Mouse (Mus musculus) kidney, postnatal 4 days (tissue): ENCODE measurements around the gene Med27.
A peak's percentile ranks its signal among the peaks of the same experiment; 100 is the strongest.

Experiments used
- DNase-seq, 2 experiments: peaks; one replicate each; pipeline ENCODE4 v3.0.0; 2021; ENCODE audit warnings: mixed read lengths in 2 of 2

Med27 gene

DNA sequence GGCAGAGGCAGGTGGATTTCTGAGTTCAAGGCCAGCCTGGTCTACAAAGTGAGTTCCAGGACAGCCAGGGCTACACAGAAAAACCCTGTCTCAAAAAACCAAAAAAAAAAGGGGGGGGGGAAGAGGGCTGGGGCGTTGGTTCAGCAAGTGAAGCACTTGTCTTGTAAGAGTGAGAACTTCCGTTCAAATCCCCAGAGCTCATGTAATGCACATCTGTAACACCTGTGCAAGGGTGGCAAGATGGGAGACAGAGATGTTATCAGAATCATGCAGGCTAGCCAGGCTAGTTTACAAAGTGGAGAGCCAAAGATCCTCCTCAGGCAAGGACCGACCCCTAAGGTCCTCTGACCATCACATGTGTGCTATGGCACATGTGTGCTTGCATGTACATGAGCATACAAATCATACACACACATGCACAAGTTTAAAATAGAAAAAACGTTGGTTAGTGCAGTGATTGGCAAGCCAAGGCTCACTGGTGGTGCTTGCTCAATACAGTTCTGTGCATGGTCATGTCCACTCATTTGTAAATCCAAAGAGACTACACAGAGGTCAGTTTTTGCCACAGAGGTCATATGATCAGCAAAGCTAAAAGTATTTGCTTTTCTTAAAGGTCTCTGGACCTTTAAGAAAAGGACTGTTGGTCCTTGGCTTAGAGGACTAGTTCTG lies 91.4 kb downstream of the Med27 start:
- no peak for DNase-seq

DNA sequence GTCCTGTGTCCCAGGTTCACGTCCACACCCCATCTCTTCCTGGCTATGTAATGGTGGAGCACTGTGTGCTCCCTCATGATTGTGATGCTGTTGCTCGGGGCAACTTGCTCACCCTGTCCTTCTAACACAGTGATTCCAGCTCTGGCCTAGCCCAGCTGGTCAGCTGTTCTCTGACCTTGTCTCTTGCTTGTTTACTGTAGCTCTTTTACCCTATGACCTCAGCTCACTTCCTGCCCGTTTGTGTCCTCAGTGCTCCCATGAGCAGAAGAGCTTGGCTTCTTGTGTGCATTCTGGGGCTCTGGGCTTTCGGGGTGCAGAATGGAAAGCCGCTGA lies 91.9 kb downstream of the Med27 start:
- peak in 1 of 2 experiments; percentile 39 for DNase-seq

GRCm38 (mm10) chr2:29438986-29439385 lies 92.4 kb downstream of the Med27 start:
- DNase-seq, result no peak

DNA sequence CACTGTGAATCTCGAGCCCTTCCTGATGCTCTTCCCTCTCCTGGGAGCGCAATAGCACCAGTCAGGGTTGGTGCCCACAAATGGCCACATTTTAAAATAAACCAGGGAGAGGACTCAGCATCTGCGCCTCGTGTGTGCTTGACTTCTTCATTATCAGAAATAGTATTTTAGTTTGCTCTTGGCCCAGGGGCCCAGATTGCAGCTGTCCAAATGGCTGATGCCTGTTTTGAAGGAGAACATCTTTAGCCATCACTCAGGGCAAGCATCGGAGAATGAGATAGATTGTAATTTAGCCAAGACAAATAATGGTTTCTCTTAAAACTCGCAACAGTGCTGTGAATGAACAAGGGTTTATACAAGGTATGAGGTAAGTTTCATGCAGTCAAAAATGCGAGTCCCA lies 92.8 kb downstream of the Med27 start:
- DNase-seq, result no peak

DNA sequence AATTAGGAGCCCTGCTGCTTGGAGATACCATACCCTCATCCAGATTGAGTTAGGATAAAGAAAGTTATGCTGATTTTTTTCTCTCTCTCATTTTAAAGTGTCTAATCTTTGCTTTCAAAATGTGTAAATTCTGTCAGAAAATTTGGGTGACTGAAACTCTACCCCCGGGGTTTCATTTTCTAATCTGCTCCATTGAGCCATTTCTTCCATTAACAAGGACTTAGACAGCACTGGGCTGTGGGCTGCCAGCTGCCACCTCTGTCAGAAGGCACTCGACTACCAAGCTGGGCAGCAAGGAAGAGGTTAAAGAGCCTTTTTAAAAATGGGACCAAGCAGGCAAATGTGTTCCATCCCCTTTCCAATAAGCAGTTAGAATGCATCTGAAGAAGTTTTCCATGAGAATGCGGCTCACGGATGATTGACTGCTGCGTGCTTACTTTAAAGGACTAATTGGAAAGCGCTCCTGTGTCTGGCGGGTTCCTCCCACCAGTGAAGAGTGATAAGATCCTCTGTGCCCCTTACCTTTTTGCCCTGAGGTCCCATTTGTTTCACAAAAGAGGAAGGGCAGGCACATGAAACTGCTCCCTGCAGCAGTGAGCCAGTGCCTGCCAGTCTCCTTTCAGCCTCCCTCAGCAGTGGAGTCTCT lies 93.4 kb downstream of the Med27 start:
- no peak for DNase-seq

DNA sequence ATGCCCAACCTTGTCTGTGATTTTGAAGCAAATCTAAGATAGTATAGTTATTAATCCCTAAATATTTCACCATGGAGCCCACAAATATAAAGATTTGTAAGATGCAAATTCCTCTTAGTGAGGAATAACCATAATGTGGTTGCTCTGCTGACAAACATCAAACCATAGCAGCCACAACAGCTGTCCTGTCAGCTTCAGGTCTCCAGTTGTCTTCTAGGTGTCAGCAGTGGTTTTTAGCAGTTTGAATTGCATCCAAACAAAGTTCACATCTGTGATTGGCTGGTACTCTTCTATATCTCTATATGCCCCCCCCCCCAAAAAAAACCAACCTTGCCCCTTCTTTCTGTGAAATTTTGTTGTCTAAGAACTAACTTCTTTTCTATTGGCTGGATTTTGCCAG lies 95.7 kb downstream of the Med27 start:
- no peak for DNase-seq

DNA sequence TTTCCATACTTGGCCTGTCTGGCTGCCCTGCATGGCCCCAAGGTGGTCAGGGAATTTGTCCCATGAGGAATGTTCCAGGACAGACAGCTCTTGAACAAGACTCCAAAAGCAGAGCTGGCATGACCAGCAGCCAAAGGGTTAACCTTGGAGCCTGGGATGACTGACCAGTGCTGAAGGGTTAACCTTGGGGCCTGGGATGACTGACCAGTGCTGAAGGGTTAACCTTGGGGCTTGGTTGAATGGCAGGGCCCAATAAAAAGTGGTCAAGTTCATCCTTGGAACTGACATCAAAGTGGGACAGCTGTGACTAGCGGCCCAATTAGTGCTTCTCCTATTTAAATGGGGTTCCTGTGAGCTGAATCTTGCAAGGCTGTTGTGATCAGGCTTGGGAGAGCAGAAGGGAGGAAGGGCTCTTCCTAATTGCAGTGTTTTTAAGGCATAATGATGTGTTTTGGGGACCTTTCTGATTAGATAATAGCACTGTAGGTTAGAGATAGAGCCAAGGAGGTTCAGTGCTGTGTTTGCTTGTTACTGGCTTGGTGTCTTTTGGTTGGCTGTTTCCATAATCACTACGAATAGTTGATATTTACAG lies 97.1 kb downstream of the Med27 start:
- DNase-seq, result no peak

- DNase-seq, result no peak
Measured at GRCm38 (mm10) chr2:29448476-29449002, 101.9 kb downstream of the Med27 start.

- DNase-seq, result no peak
Measured at GRCm38 (mm10) chr2:29451368-29451999, 104.9 kb downstream of the Med27 start.

DNA sequence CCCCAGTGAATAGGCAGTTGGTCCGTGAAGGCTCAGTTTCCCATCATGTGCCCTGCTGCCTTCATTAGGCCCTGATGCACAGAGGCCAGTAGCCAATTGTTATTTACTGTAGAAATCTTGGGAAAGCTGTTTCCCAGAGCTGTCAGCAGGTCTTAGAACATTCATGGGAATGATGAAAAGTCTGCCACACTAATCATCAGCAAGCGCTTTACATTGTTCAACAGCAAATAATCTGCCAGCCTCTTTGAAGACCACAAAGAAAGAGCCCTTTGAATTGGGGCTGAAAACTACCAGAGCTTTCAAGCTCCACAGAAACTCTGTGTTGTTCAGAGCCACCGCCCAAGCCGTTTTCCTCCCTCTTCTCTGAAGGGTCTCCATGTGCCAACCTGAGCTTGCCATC lies 106.8 kb downstream of the Med27 start:
- DNase-seq, result no peak

DNA sequence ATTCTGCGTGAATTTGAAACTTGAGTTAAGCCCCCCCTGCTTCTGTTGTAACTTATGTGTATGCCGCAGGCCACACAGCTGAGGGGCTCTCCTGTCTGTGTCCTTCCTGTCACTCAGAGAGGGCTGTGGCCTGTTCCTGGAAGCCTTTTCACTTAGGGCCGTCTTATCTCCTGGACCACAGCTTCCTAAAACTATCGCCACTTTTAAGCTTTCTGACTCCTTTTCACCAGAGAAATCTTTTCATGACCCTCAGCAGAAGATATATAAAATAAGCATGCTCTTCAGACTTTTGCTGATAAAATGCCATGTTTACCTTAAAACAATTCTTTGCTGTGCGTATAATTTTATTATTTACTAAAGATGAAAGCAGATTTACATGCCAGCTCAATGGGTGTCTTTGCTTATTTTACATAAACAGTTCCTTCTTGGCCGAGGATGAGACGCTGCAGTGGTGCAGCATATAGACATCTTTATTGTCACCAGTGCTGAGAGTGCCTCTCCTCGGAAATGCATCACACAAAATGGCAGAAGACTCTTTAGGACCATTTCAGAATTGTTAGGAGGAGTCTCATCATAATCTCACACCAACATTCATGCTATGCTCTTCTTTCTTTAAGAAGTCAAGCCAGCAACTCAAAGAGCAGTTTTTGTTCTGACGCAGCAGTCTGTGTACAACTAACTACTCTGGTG lies 110.2 kb downstream of the Med27 start:
- no peak for DNase-seq

DNA sequence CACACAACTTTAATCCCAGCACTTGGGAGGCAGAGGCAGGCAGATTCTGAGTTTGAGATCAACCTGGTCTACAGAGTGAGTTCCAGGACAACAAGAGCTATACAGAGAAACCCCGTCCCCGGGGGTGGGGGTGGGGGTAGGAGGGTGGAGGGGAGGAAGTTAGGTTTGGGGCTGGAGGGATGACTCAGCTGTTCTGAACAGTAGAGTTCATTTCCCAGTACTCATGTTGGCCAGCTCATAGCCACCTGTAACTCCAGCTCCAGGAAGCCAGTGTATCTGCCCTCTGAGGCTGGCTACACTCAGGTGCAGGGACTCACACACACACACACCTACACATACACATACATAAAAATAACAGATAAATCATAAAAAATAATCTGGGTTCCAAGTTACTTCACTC lies 111.1 kb downstream of the Med27 start:
- DNase-seq, result no peak

- no peak for DNase-seq
Measured at GRCm38 (mm10) chr2:29458346-29458950, 111.8 kb downstream of the Med27 start.

GRCm38 (mm10) chr2:29459648-29460047 lies 113.0 kb downstream of the Med27 start:
- DNase-seq, result no peak

DNA sequence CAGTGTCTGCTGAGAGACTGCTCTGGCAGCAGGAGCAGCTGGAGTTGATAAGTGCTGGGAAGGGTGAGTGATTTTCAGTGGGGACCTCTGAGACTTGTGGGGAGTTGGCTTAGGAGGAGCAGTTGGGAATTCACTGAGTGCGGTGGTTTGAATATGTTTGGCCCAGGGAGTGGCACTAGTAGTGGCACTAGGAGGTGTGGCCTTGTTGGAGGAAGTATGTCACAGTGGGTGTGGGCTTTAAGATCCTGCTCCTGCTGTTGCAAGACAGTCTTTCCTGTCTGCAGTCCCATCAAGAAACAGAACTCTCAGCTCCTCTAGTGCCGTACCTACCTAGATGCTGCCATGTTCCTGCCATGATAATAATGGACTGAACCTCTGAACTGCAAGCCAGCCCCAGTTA lies 115.2 kb downstream of the Med27 start:
- DNase-seq, result no peak

DNA sequence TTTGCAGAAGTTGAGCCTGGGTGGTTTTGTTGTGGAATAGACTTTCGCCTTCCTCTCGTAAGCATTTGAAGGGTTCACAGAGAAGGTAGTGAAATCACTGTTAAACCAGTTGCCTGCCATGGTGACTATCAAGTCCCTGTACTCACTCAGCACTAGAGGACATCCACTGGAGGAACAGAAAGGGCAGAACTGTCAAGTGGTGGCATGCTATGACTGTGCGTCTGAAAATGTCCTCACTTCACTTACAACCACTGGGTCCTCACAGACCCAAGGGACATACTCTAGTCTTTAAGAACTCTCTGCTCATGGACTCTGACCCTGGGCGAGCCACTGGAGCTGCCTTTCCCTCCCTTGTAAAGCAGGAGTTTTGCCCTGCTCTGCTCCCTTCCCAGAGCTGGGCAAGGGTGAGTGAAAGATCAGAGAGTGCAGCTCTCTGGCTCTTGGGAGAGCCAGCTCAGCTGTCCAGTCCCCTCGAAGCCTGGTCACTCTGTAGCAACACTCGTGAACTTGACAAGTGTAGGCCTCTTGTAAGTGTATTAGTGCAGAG lies 116.5 kb downstream of the Med27 start:
- DNase-seq, result no peak

DNA sequence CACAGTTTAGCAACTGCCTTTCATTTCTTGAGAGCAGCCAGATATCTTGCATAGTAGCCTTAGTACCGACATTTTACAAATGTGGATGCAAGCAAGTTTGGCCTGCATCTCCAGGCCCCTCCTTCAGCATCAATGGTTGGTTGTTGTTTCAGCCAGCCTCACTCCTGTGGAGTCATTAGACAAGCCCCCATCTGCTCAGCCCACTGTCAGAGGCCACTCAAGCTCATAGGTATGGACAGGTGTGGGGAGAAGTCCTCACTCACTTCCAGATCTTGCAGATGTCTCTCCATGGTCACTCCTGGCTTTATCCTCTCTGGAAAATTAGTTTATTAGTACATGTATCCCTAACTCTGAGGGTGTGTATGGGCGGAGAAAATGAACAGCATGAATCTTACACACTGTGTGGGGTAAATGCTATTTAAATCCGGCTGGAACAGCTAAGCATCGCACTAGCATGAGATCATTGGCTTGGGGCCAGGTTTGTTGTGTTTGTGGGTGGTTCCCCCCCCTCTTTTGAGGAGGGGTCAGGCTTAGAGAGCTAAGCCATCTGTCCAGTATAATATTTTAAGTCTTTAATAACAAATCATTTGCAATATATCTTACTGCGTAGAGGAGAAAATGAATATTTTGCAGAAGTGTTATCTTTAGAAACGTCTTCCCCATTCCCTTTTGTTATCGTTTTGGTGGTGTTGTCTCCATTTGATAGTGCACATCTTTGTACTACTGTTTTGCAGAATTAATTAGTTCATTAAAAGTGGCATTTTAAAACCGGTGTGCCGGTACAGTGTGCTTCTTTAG lies 118.4 kb downstream of the Med27 start:
- DNase-seq, result peak; percentile 78 to 85

GRCm38 (mm10) chr2:29465649-29466137 lies 119.1 kb downstream of the Med27 start:
- no peak for DNase-seq

DNA sequence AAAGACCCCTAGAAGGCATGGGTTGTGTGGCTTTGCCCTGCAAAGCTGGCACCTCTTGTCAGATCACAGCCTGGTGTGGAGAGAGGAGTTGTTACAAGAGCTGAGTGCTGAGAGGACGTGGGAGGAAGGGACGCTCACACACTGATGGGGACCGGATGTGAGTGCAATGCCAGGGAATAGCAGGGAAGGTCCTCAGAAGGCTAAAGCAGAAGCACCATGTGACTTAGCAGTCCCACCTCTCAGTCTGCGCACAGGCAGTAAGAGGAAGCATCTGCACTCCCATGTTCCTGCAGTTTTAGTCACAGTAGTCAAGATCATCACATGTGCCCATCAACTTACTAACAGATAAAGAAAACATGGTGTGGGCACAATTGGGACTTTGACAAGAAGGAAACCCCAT lies 119.8 kb downstream of the Med27 start:
- peak; percentile 21 to 26 for DNase-seq

- no peak for DNase-seq
Measured at GRCm38 (mm10) chr2:29468517-29468936, 121.9 kb downstream of the Med27 start.

GRCm38 (mm10) chr2:29472952-29473437 lies 126.4 kb downstream of the Med27 start:
- no peak for DNase-seq
